Mouse (Mus musculus) liver, embryonic 16.5 days (tissue): ENCODE measurements at regions not wholly inside any gene's neighbourhood (a gene's known extent, or its start where the extent isn't known, plus 50 kb on each side); places are given as distances from the start of the nearest gene placed in this dataset.

Experiments used
- ATAC-seq: fragments of 200-750 bp; cut with Nextera tagmentation; 2 replicates; pipeline ENCODE4 v1.8.0; 2017; ENCODE audit warnings: low read depth, mild to moderate bottlenecking, moderate number of reproducible peaks, moderate library complexity
- H3K27ac ChIP-seq: fragments of 300-500 bp; sonication (generic); 2 replicates; pipeline ENCODE4 v1.5.1; 2014; ENCODE audit warnings: mild to moderate bottlenecking, low read length
- H3K27me3 ChIP-seq: fragments of 300-500 bp; sonication (generic); 2 replicates; pipeline ENCODE4 v1.6.1; 2014; ENCODE audit warnings: low read depth, low read length, mixed read lengths; ENCODE audit not compliant: control insufficient read depth, insufficient read depth
- H3K36me3 ChIP-seq: fragments of 300-500 bp; sonication (generic); 2 replicates; pipeline ENCODE4 v1.6.1; 2014; ENCODE audit warnings: mild to moderate bottlenecking; ENCODE audit not compliant: control insufficient read depth, insufficient read depth
- H3K4me1 ChIP-seq: fragments of 300-500 bp; sonication (generic); 2 replicates; pipeline ENCODE4 v1.6.1; 2014; ENCODE audit warnings: low read depth, low read length, mixed read lengths; ENCODE audit not compliant: control insufficient read depth
- H3K4me2 ChIP-seq: fragments of 300-500 bp; sonication (generic); 2 replicates; pipeline ENCODE4 v1.6.1; 2014; ENCODE audit warnings: low read depth, low read length, mixed read lengths
- H3K4me3 ChIP-seq: fragments of 300-500 bp; sonication (generic); 2 replicates; pipeline ENCODE4 v1.5.1; 2014; ENCODE audit warnings: low read depth, mild to moderate bottlenecking, low read length
- H3K9ac ChIP-seq: fragments of 300-500 bp; sonication (generic); 2 replicates; pipeline ENCODE4 v1.6.1; 2014; ENCODE audit warnings: low read depth, low read length
- H3K9me3 ChIP-seq: fragments of 300-500 bp; sonication (generic); replicated peaks from 2 replicates; pipeline ENCODE4 v1.6.1; 2016; ENCODE audit warnings: low read length; ENCODE audit not compliant: control insufficient read depth
- WGBS: fragments of 180-500 bp; shearing (Covaris S2); extraction: QIAGEN DNeasy Blood & Tissue Kit; methylation state at CpG from one replicate; pipeline ENCODE4 v1.1.7; 2014; ENCODE audit not compliant: insufficient replicate concordance; 5-methylcytosine and 5-hydroxymethylcytosine counted together

DNA sequence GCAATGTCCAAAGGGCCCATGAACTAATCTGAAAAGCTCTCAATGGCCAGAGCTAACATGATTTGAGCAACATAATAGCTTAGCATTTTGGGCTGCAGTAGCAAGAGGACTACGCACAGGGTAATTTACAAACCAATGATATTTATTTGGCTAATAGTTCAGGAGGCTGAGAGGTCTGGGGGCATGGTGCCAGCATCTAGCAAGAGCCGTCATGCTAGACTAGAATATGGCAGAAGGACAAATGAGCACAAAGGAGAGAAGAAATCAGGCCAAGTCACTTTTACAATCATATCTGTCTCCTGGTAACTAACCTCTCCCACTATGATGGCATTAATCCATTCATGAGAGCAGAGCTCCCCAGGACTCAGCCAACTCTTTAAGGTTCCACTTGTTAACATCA, 532.6 kb upstream of the Arid1b start:
- no peak overlapping the region for H3K4me3 ChIP-seq
- no peaks in the 10 kb centered on the region for H3K27me3 ChIP-seq
- no peaks in the 10 kb centered on the region for H3K36me3 ChIP-seq
- no peaks in the 10 kb centered on the region for H3K9me3 ChIP-seq
- no peak overlapping the region for H3K9ac ChIP-seq
- H3K4me2 ChIP-seq, result no peak overlapping the region
- no peaks in the 10 kb centered on the region for H3K4me1 ChIP-seq
- no peak for ATAC-seq
- 54% methylated on average over 2 of the region's 2 CpGs for WGBS
- H3K27ac ChIP-seq, result no peak overlapping the region

DNA sequence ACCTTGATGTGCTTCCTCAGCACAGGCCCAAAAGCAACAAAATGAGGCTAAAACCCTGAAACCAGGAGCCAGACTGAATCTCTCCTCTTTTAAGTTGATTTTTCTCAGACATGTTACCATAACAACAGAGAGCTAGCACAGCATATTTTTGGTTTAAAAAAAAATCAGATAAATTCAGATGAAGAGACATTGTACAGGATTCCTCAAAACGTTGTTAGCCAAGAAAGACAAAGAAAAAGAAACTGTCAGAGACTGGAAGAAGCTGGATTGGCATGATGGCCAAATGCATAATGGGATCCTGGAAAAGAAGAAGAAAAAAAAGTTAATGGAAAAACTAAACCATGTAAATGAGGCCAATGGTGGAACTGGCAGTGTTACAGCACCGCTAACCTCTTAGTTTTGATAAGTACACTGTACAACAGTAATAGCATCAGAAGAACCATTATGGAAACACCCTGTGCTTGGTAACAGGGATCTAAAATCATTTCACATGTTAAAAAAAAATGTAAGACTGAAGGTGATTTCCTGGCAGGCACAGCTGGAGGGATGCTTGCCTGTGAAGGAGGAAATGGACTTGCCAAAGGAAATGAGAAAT, 529.7 kb upstream of the Arid1b start:
- WGBS, result 52% methylated on average over 2 of the region's 2 CpGs
- Histone ChIP-seq H3K4me1 (no peaks in the 10 kb centered on the region), H3K4me3 (no peak overlapping the region), H3K9me3 (no peaks in the 10 kb centered on the region), H3K36me3 (no peaks in the 10 kb centered on the region), H3K27me3 (no peaks in the 10 kb centered on the region), H3K9ac (no peak overlapping the region), H3K4me2 (no peak overlapping the region), H3K27ac (no peak overlapping the region)
- ATAC-seq, result no peak

DNA sequence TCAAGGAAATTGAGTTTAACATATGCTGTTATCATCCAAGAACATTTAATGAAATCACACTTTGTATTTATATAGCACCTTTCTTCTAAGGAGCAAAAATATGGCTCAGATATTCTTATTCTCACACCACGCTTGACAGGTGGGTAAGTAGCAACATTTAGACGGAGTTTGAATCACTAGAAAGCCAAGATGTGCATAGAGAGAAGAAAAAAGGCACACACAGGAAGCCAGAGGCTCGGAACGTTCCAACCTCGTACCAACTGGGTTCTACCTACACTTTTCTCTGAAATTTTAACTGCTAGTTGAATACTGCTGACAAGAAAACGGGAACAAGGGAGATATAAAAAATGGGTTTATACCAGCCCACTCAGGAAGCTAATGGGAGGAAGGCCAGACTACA, 528.4 kb upstream of the Arid1b start:
- Histone ChIP-seq H3K27me3 (no peaks in the 10 kb centered on the region), H3K9me3 (no peaks in the 10 kb centered on the region), H3K4me1 (no peaks in the 10 kb centered on the region), H3K27ac (no peak overlapping the region), H3K36me3 (no peaks in the 10 kb centered on the region), H3K9ac (no peak overlapping the region), H3K4me3 (no peak overlapping the region), H3K4me2 (no peak overlapping the region)
- WGBS, result 56% methylated on average over 6 of the region's 6 CpGs
- ATAC-seq, result no peak

DNA sequence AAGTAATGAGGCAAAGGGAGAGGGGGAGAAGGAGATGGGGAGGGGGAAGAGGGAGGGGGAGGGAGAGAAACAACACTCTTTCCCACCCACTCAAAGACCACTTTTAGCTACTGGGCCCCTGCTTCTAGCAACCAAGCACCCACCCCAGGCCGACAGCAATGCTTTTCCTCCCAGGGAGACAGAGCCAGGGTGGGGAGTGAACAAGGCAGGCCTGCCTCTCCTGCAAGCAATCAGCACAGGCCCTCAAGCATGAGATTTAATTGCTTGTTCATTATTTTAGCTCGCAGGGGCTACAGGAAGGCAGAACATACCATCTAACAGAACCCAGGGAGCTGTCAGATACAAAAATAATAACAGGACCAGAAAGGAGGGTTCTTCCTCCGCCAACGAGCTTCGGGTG, 521.7 kb upstream of the Arid1b start:
- no peaks in the 10 kb centered on the region for H3K27me3 ChIP-seq
- no peaks in the 10 kb centered on the region for H3K4me1 ChIP-seq
- H3K27ac ChIP-seq, result no peak overlapping the region
- no peak for ATAC-seq
- H3K9me3 ChIP-seq, result no peaks in the 10 kb centered on the region
- WGBS, result 56% methylated on average over 5 of the region's 5 CpGs
- no peak overlapping the region for H3K9ac ChIP-seq
- no peaks in the 10 kb centered on the region for H3K36me3 ChIP-seq
- no peak overlapping the region for H3K4me2 ChIP-seq
- no peak overlapping the region for H3K4me3 ChIP-seq

DNA sequence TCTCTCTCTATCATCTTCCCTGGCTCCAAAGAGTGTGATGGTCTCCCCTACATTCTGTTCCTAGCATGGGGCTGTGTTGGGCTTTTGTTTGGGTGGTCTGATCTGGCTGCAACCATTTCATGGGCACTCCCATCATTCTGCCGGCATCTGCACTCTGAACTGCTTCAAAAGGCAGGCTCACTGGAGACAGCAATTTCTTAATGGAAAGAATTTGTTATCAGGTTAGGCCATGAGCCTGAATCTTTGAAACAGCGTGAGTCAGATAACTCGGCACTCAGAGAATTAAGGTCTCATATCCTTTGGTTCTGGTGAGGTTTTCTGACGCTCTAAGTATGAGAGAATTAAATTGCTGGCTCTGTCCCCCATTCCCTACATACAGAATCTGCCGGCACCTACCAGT, 519.8 kb upstream of the Arid1b start:
- Histone ChIP-seq H3K9me3 (no peaks in the 10 kb centered on the region), H3K36me3 (no peaks in the 10 kb centered on the region), H3K27ac (no peak overlapping the region), H3K4me3 (no peak overlapping the region), H3K4me1 (no peaks in the 10 kb centered on the region), H3K27me3 (no peaks in the 10 kb centered on the region), H3K9ac (no peak overlapping the region), H3K4me2 (no peak overlapping the region)
- ATAC-seq, result no peak
- 34% methylated on average over 5 of the region's 5 CpGs for WGBS

DNA sequence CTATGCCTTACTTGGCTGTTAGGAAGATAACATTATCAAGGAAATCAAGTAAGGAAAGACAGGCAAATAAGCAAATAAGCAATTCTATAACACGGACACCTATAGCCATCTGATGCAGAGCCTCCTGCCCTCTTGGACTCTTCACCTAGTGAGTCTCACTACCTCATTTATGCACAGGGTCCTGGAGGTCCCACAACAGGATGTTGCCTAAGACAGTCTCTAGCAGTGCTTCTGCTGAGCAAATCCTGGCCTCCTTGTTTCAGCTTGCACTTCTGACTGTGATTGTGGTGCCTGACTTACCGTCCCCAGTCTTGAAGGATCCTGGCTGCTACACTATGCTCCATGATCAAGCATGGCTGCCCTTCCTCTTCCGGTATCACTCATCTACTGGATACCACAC, 518.5 kb upstream of the Arid1b start:
- Histone ChIP-seq H3K27me3 (no peaks in the 10 kb centered on the region), H3K36me3 (no peaks in the 10 kb centered on the region), H3K9ac (no peak overlapping the region), H3K9me3 (no peaks in the 10 kb centered on the region), H3K27ac (no peak overlapping the region), H3K4me3 (no peak overlapping the region), H3K4me1 (no peaks in the 10 kb centered on the region), H3K4me2 (no peak overlapping the region)
- no peak for ATAC-seq
- 62% methylated on average over 3 of the region's 3 CpGs for WGBS

DNA sequence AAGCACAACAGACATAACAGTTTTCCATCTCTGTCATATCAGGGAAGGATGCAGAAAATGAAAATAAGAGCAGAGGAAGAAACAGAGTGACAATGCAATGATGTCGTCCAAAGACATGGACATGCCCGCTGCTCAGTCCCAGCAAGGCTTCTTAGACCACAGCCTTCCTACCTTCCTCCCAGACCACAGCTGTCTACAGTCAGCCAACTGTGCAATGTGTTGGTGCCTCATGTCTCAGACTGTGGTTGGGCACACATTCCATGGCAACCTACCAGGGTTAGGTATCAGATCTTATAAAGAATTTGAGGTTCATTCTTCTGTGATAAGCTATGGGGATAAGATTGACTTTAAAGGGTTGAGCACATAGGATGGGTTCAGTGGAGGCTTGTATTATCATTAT, 499.7 kb upstream of the Arid1b start:
- Histone ChIP-seq H3K4me2 (no peak overlapping the region), H3K27ac (no peak overlapping the region), H3K36me3 (no peaks in the 10 kb centered on the region), H3K4me1 (no peaks in the 10 kb centered on the region), H3K4me3 (no peak overlapping the region), H3K9ac (no peak overlapping the region), H3K27me3 (no peaks in the 10 kb centered on the region), H3K9me3 (no peaks in the 10 kb centered on the region)
- no peak for ATAC-seq
- WGBS, result 72% methylated on average over 2 of the region's 2 CpGs

DNA sequence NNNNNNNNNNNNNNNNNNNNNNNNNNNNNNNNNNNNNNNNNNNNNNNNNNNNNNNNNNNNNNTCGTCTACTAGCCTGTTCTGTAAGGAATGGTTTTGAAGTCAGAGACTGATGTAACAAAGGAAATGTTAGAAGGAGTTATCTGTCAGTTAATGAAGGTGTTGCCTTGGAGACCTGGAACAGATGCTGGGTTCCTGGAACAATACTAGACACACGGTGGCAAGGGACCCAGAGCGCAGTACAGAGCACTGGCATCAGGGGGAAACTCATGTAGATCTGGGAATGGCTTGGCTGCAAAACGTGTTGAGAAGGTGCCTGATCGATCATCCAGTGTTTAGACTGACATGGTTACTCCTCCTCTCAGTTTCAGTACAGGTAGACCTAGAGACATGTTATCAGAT, 493.6 kb upstream of the Arid1b start:
- no peak overlapping the region for H3K4me3 ChIP-seq
- no peaks in the 10 kb centered on the region for H3K4me1 ChIP-seq
- no peak overlapping the region for H3K9ac ChIP-seq
- 65% methylated on average over 5 of the region's 5 CpGs for WGBS
- no peak overlapping the region for H3K27ac ChIP-seq
- no peak overlapping the region for H3K4me2 ChIP-seq
- H3K36me3 ChIP-seq, result no peaks in the 10 kb centered on the region
- no peak for ATAC-seq
- H3K27me3 ChIP-seq, result no peaks in the 10 kb centered on the region
- H3K9me3 ChIP-seq, result no peaks in the 10 kb centered on the region

DNA sequence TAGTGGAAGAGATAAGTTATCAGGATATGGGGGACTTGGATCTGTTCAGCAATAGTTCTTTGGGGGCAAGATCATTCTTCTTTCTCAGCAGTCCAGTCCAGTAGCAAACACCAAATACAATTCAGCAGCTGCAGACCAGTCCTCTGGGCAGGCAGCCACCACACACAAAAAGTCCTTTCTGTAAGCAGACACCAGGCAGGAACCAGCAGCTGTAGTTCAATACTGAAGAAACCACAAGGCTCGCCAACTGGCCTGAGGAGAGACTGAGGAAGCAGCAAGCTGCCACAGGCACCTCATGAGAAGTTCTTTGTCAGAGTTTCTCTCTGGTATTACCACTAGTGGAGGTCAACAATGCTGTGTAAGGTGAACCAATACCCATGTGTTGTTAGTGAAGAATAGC, 493.1 kb upstream of the Arid1b start:
- H3K9ac ChIP-seq, result no peak overlapping the region
- H3K4me3 ChIP-seq, result no peak overlapping the region
- no peak overlapping the region for H3K4me2 ChIP-seq
- 48% methylated on average over 1 of the region's 1 CpGs for WGBS
- H3K27me3 ChIP-seq, result no peaks in the 10 kb centered on the region
- no peaks in the 10 kb centered on the region for H3K9me3 ChIP-seq
- no peak overlapping the region for H3K27ac ChIP-seq
- no peak for ATAC-seq
- H3K4me1 ChIP-seq, result no peaks in the 10 kb centered on the region
- no peaks in the 10 kb centered on the region for H3K36me3 ChIP-seq
